Mouse (Mus musculus) gastrocnemius, adult 18-20 months (tissue): Measurements from ENCODE around the gene Robo2. TPM values are rescaled to one million over a fixed set of nuclear protein-coding genes. Genes with fewer than 3 reads are reported as not detected.
"Not testable (repeated sequence)": the region's sequence is repeated elsewhere in the genome, so short reads cannot be mapped to it uniquely, and the experiment has no call there.

ENCODE experiments used
- DNase-seq: peaks from one replicate; pipeline ENCODE4 v3.0.0; 2021; ENCODE audit warnings: low spot score
- total RNA-seq, 2 experiments: library from RNA; stranded (reverse); gene quantifications; 2 replicates each; pipeline ENCODE4 v1.2.3; 2021

Gene Robo2
- total RNA-seq, 2 experiments from 2014 or later, result 0.21 to 0.85 TPM

DNA sequence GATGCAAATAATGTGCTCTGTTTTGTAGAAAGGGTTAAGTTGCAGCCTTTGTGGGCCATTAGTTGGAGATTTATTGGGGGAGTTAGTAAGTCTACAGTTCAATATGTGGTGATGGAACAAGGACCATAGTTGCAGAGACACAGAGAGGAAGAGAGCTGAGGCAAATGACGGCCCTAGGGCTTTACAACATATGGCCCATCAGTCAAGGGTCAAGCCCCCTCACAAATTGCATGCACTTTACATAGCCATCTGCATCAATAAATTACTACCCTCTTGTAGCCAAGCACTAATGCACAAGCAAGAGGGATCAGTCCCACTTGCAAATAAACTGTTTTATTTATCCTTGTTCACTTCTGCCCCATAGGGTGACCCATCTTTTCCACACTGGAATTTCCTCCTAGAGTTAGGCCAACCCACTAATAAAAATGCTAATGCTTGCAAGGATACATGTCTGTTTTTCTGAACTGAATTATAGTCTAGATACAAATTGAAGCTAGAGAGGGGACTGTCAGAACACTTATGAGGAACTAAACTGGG lies 194.7 kb downstream of the Robo2 start:
- no peak for DNase-seq

DNA sequence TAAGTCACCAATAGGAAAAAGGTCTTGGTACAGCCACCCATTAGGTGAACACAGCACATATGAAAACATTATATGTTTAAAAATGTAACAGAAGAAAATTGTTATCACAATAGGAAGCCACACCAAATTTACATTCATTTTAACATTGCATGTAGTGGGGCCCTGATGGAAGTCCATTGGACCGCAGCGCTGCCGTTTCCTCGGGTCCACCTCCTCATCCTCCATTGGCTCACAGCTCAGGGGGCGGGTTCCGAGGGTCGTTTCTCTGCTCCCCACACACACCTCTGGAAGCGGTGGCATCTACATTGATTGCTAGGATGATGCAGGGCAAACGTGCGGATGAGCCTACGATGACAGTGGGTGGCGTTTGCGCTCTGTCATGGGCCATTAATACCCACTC lies 195.8 kb downstream of the Robo2 start:
- DNase-seq, result no peak

- no peak for DNase-seq
Measured at GRCm38 (mm10) chr16:74200705-74201104, 210.9 kb downstream of the Robo2 start.

DNA sequence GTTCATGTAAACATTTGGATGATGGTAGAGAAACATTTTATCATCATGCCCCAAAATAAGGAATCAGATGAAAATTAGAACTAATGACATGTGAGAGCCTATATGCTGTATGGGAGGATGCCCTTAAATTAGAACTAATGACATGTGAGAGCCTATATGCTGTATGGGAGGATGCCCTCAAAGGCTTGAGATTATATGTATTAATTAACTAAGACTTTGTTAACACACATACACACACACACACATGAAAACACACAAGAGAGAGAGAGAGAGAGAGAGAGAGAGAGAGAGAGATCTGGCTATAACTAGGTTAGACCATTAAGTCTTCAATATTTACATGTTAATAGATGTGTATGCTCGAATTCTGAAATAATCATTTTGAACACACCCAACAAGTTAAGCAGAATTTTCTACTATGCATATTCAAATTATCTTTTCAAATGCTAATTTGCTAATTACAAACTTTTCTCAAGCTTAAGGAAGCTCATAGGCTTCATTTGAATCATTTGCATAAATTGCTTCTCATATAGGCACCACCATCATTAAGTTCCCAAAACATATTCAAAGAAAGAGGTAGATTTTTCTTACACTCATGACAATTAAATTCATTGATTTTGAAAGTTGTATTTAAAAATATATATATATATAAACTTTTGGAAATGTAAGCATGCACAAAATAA lies 211.5 kb downstream of the Robo2 start:
- no peak for DNase-seq

GRCm38 (mm10) chr16:74192979-74193554 lies 218.6 kb downstream of the Robo2 start:
- DNase-seq, result no peak

DNA sequence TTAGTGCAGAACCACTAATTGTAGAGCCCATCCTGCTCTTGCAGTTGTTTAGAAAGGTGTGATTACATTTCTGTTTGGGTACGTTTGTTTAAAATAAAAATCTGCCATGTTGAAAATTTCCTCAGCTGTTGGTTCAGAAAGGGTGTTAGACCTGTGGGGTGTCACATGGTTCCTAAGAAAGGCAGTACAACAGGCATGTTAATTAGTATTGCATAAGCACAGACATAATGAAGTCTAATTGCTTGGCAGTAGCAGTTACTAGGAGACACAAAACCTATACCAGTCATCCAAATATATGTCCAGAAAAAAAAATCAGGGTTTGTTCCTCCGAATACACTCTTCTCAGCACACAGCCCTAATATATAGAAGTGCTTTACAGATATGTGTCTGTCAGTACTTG lies 220.0 kb downstream of the Robo2 start:
- DNase-seq, result no peak

- no peak for DNase-seq
Measured at GRCm38 (mm10) chr16:74182509-74183113, 229.0 kb downstream of the Robo2 start.

- DNase-seq, result no peak
Measured at GRCm38 (mm10) chr16:74172673-74173072, 239.0 kb downstream of the Robo2 start.

DNA sequence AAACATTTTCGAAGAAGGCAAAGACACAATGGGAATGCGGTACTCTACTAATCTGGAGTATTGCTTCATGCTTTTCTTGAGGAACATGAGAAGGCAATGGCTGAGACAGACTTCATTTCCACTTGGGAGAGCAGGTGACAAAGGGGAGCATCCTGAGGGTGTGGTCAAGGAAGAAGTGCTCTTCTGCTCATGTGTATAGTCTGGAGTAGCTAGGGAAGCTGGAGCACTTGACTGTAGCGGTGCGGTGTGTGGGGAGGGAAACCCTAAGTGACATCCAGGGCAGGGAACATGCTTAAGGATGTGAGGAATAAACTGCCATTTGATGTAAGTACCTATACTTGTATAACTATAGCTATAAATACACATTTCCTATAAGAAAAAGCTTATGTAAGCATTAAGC lies 242.0 kb downstream of the Robo2 start:
- no peak for DNase-seq

DNA sequence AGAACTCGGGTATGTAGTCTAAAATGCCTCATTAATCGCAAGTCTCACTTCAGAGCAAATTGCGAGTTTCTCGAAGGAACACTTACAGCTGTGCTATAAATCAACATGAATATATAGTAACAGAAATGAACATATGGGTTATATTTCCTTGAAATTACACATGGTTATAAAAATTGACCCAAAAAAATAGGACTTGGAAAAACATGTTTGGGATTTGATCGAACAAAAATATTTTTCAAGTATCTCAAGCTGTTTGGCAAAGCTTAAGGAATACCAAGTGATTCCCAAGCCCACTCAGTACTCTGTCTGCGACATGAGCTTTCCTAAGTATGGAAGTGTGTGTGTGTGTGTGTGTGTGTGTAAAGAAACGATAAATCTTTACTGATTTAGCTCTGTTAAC lies 242.5 kb downstream of the Robo2 start:
- DNase-seq, result no peak

DNA sequence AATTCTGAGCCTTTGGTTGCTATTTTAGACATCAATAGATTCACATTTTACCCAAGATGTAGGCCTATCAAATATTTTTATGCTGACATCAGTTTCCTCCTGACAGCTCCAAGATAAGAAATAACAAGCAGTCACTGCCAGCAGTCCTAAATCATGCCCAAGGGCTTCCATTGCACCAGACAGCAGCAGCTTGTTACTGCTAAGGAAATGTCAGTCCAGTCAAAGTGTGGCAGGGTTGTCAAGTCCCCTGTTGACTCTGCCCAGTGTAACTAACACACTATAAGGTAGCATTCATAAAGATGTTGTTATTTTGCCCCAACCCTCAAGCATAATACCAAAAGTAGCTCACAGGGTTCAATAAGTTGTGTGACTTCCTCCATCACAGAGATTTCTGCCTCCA lies 243.8 kb downstream of the Robo2 start:
- no peak for DNase-seq

DNA sequence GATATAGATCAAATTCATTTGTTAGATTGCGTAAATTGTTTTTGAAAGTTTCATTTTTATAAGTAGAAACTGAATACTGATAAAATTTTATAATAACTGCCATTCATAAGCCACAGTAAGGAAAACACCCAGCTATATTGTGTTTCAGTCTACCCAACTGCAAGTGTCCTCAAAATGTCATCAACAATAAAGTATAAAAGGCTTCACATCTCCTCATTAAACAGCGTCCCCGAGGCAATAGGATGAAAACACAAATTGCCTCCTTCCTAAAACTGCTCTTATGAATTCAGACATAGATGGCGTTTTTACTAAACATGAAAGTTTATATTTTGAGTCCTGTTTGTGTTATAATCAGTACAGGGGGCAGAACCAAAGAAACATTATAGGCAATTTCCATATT lies 249.6 kb downstream of the Robo2 start:
- DNase-seq, result no peak

DNA sequence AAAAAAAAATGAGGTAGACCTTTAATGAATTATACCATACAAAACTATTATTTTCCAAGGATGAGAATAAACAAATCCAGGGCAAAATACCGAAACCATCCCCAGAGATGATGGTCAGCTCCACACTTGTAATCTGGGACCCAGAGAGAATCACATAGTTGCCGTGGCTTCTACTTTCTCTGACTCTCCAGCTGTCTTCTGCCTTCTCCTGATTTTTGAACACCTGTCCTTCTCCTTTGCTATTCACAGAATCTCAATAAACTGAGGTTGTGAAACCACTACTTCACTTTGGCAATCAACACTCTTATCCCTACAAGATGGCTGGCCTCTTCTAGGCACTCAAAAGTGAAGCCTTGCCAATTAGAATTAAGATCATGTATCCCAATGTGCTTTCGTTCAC lies 252.4 kb downstream of the Robo2 start:
- DNase-seq, result no peak

GRCm38 (mm10) chr16:74136181-74136580 lies 275.4 kb downstream of the Robo2 start:
- DNase-seq, result no peak

DNA sequence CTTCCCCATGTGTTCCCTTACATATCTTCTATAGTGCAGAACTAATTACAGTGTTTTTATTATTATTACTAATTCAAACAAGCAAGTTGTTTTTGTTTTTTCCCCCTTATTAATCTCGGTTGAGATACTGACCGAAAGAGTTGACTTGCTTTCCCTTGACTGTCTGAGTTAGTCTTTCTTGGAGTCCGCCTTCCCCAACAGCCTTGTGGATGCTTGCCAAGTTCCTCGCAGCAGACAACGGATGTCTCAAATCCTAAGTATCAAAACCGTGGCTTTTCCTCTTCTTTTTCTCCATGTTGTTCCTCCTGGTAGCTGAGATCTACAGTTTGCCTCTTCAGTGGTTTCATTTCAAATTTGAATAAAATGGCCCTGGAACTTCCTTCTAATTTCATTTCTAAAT lies 278.8 kb downstream of the Robo2 start:
- DNase-seq, result no peak

GRCm38 (mm10) chr16:74131370-74131769 lies 280.3 kb downstream of the Robo2 start:
- DNase-seq, result no peak

GRCm38 (mm10) chr16:74128443-74128983 lies 283.1 kb downstream of the Robo2 start:
- DNase-seq, result no peak

- DNase-seq, result no peak
Measured at GRCm38 (mm10) chr16:74113155-74113554, 298.5 kb downstream of the Robo2 start.

- DNase-seq, result no peak
Measured at GRCm38 (mm10) chr16:74111101-74111500, 300.5 kb downstream of the Robo2 start.

- not testable (repeated sequence) for DNase-seq
Measured at GRCm38 (mm10) chr16:74104449-74104848, 307.2 kb downstream of the Robo2 start.

DNA sequence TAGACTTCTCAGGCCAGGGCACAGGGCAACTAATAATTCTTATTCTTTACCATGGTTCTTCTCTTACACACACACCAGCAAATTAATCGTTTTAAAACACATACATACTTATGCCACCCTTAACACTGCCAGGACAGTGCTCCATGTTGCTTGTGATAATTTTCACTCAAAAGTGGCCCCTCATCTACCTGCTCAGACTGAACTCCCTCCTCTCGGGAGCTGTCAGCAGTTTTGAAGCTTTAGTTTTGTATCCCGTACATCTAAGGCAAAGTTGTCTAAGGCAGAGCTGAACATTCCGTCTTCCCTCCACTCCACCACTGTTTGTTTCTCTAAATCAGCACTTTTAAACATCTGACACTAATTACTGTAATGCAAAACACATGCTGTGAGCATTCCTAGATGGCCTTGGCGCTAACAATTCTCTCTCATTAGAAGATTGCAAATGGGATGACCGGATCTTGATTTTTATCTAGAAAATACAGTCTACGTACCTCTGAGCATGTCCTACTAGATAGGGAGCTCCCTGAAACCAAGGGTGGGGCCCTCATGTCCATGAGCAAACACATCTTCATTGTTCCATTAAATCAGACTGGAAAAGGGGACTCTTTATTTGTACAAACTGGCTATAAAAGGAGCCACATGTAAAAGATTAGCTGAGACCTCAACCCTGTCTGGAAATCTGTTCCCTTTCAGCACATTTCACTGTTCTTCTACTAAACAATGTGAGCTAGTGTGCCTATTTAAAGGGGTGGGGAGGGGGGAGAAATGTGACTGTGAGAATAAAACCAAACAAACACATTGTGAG lies 318.4 kb downstream of the Robo2 start:
- no peak for DNase-seq

GRCm38 (mm10) chr16:74089951-74090350 lies 321.7 kb downstream of the Robo2 start:
- no peak for DNase-seq
